Mouse (Mus musculus) CD4-positive, CD25-positive, alpha-beta regulatory T cell, adult 4 months (primary cell): ENCODE measurements around the gene Syndig1l. TPM values are rescaled to one million over a fixed set of nuclear protein-coding genes. Genes with fewer than 3 reads are reported as not detected.

Experiments used
- ATAC-seq: one replicate; pipeline ENCODE4 v1.8.0; 2017
- polyA plus RNA-seq, 2 experiments: library from polyadenylated mRNA; unstranded; fragments of 100-300 nt; shearing (Covaris generic); gene quantifications; one replicate each; pipeline ENCODE4 v1.2.1; 2017

Gene Syndig1l
- under 1 TPM in 1 of 2 experiments, not detected in 1; 0.24 TPM for polyA plus RNA-seq

DNA sequence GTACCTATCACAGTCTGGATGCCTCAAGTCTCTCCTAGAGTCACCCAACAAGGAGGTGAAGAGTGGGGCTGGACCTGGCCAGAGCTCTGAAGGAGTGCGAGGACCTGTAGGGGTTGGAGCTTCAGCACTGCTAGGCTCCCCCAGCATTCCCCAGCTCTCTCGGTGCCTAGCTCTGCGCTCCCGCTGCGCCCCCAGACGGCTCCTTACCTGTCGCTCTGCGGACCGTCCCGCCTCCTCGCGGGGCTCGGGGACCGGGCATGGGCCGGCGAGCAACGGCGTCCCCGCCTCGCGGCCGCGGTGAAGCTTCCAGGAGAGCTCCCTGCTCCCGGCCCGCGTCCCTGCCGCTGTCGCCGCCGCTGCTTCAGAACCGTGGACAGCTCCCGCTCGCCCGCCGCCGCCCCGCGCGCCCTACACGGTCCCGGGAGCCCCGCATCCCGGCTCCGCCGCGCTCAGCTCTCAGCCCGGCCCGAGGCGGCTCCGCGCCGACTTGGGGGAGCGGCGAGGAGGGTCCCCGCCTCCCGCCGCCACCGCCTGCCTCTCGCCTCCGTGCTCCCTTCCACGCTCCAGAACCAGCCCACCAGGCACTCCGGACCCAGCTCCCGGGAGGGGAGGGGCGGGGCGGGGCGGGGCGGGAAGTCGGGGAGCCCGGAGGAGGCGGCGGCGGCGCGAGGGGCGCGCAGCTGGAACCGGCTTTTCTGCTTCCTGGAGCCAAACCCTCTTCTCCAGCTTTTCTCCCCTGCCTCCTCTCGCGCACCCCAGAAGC is at the start of gene Syndig1l:
Gene Syndig1l (minus strand): TSS at position 513 of the 763 bp plus-strand sequence.
- no peak for ATAC-seq

DNA sequence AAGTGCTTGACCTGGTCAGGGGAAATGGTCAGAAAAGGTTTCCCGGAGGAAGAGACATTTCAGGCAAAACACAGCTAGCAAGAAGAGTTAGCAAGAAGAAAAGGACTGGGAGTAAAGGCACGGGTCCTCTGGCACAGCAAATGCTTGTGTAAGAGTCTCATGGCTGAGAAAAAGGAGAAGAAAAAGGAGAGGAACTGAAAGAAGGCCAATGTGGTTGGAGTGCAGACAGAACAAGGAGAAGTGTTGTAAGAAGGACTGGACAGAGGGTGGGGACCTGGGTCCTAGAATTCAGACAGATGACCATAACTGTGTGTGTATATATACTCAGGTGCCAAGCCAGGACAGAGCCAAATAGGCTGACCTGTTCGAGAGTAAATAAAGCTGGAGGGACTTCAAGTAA is 49.5 kb upstream of the Syndig1l start:
- ATAC-seq = no peak

DNA sequence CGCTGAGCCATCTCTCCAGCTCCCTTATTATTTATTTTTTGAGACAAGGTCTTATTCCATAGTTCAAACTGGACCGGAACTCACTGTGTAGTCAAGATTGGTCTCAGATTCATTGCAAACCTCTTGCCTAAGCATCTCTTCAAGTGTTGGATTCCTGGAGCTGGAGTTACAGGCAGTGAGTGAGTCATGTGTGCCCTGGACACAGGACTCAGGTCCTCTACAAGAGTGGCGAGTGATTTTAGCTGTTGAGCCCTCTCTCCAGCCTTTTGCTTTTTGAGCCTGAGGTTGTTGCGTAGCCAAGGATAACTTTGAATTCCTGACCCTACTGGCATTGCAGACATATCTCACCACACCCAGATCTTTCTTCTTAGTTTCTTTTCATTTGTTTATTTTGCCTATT is 47.1 kb upstream of the Syndig1l start:
- ATAC-seq = no peak

DNA sequence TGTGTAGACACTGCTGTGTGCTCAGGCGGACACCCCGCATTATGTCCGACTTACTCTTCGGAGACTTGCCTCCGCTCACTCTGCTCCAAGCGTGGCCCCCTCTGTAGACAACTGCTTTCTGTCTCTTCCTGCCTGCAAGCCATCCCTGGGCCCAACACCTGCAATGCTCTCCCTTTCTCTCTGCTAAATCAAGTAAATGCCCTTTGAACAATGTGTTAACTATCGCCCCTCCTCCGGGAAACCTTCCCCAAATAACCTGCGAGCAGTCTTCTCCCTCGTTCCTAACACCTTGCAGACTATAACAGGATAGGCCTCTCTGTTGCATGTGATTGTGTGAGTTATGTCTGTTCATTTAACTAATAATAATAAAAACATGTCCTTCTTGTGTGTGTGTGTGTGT is 44.9 kb upstream of the Syndig1l start:
- ATAC-seq = no peak

DNA sequence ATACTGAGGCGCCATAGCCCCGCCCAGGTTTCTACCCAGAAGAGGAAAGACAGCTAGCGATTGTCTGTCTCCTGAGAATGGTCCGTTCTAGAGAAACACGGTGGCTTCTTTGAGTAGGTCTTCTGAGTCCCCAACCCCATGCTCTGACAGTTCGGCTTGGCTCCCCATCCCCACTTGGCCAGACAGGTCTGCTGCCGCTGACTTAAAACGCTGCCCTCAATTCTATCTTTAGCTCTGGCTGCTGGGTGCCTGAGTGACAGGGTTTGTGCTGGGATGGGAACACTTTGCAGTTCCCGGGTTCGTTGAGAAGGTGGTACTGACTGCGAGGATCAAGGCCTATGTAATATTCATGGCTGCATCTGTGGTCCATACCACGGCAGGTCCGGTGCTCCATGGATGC is 34.7 kb upstream of the Syndig1l start:
- no peak for ATAC-seq

DNA sequence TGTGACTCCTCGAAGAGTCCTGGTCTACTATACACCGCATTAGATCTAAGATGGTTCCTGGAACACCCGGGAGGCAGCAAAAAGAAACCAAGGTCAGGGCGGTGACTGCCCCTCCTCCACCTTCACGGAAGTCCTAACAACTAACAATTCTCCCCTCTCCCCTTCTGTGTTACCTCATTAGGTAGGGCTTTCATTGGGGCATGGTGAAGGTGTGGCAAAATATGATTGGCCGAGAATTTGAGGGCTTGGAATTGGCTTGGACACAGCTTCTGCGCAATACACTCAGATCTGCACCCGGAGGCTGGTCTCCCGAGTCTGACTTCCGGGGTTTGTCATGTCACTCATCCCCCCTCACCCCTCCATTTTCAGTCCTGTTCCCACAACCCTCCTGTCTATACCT is 29.8 kb upstream of the Syndig1l start:
- ATAC-seq = no peak

DNA sequence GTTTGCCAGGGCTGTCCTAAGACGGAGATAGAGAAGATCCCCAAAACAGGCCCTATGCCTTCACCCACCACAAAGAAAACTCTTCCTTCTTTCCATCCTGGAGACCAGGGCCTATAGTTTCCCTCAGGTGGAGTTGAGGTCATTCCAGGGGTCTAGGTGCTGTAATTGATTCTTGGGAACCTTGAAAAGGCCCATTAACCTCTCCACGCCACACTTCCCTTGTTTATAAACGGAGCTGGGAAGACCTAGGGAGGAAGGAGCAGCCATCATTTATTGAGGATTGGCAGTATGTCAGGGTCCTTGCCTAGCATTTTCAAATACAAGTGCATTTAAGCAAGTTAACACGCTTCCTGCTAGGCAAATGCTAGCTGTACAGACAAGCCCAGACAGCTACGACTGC is 28.8 kb upstream of the Syndig1l start:
- ATAC-seq = no peak

DNA sequence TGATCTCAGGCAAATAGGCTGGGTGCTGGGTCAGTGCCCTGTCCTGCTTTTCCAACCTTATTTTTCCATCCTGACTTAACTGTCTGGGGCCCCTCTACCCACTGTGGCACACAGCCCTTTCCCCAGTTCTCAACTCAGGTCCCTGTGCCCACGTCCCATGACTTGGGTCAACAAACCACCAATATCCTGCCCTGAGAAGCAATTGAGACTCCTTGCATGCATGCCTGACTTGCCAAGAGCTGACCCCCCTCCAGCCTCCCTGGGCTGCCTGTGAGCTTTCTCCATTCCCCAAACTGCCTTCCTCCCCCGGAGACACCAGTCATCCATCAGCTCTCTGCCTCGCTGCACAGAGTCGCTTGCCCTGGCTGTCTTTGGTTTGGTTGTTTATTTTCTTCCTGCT is 28.4 kb upstream of the Syndig1l start:
- no peak for ATAC-seq

DNA sequence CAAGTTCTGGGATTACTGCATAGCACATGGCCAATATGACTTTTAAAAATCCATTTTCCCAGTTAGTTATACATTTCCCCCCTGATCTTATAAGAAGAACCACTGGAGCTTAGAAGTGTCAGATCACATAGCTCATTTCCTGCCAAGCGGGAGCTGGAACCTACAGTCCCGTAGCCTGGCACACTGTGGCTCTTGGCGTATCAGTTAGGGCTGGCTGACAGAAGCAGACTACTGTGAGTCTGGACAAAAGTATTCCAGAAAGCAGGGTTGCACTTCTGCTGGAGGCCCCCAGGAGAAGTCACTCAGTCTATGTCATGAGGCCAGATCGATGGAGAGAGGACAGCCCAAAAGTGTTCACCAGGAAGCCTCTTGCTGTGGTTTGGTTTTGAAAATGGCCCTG is 27.8 kb upstream of the Syndig1l start:
- no peak for ATAC-seq

DNA sequence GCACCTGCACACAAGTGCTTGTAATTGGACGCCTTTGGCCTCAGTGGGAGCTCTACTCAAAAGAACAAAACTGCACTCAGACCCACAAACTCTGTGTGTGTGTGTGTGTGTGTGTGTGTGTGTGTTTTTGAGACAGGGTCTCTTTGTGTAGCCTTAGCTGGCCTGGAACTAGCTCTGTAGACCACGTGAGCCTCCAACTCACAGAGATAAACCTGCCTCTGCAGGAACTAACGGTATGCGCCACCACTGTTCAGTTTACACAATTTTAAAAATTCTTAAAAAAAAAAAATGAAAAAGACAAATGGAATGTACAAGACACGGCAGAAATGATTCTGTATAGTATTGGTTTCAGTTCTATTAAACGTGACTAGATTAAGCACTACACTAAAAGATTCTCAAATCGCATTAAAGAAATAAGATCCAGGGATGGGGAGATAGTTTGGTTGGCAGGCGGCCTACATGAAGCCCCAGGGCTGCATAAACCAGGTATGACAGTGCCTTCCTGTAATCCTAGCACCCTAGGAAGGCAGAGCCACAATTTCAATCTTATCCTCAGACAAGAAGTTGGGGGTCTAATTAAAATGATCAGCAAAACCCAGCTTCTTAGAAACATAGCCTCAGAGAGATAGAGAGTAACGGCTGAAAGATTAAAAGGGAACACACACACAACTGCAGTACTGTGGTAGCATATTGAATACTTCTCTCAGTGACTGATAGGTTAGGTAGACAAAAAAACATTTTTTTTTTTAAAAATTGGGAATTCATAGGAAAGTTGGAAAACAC is 20.0 kb upstream of the Syndig1l start:
- ATAC-seq = no peak

DNA sequence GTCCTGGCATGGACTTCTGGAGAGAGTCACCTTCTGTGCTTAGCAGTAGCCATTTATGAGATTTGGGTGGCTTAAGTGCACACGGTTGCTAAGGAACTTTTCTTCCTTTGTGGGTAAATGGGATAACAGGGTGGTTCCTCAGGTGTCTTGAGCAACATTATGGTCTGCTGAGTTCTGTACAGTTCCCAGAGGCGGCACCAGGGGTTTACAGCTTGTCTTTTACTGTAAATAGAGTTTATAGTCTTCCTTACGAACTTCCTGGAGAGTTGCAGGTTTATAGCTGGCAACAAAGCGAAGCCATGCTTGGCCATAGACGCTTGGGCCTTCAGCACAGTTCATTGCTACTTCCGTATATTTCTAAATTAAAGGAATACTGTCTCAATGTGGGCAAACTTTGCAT is 15.9 kb upstream of the Syndig1l start:
- no peak for ATAC-seq

DNA sequence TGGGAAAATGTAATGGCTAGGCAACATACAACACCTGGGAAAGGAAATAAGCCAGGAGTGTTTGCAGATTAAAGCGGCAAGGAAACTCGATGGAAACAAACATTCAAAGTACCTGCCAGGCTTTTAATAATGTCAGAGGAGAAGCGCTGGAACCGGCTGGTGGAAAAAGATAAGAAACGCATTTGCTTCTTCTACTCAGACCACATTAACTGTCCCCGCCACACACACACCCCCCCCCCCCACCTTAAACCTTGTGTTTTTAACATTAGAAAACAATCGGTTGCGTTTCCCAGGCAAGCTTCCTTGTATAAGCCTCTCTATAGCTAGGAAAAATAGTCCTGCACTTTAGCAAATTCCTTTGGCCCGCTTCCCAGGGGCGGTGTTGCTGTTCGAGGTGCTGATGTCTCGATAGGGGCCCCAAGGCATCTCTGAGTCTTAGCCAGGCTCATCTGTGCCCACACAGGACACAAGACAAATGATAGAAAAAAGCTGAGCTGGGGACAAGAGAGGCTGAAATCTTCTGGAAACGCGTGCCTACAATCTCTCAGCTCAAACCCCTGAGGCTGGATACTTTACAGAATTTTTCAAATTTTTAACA is 11.3 kb upstream of the Syndig1l start:
- no peak for ATAC-seq

DNA sequence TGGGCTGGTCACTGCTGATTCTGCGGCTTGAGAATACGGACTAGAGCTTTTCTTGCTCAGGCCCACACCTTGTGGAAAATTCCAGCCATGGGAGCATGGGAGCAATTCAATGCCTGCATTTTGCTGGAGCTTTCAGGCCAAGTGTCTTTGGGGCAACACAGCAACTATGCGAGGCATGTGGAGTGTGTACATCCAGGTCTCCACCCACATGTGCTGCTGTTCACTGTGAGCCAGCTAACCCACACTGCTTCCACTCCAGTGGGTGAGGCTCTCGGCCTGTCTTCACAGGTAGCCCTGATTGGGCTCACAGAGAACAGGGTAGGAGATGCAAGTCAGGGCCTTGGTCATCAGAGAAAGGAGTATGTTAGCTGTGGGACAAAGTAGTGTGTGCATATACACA is 9.2 kb upstream of the Syndig1l start:
- no peak for ATAC-seq

DNA sequence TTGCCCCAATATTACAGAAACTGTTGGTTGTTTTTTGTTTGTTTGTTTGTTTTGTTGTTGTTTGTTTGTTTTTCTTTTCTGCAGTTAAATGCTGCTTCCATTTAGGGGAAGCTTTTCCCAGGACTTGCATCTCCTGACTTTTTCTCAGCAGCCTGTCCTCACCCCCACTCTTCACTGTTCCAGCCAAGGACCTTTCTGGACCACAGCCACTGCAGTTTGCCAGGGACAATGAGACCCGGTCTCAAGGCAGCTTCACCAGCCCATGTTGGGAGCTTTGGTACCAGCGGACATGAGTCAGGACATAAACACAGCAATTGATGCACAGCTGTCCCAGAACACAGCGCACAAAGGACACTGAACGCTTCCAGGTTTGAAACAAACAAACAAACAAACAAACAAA is 8.3 kb upstream of the Syndig1l start:
- no peak for ATAC-seq

DNA sequence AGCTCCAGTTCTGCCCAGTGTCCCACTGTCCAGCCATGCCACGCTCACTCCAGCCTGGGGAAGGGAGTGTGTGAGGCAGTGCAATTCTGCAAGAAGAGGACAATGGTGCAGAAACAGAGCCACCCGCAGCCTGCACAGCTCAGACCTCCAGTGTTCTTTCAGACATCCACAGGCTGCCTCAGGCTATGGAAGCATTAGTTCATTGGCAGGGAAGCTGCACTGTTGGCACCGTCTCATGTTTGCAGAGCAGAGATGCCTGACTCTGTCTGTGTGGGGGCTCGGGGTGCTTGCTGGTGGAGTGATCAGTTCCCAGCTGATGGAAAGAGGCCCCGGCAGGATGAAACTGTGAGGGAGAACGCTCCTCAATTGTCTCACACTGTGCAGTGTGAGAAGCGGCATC is 4.0 kb upstream of the Syndig1l start:
- ATAC-seq = no peak

DNA sequence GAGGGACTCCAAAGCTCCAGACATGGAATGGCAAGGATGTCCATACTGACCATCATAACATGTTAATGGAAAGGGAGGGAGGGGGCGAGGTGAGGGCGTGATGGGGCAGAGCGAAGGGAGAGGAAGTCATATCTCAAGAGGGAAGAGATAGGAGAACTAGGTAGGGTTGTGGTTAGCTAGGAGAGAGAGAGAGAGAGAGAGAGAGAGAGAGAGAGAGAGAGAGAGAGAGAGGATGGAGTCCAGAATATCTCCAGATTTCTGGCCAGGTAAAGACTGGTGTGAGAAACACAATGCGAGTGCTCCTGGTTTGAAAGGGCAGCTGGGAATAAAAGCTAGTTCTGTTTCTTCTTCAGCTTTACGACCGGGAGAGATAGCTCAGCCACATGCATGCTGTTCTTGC is 6.5 kb downstream of the Syndig1l start:
- no peak for ATAC-seq

DNA sequence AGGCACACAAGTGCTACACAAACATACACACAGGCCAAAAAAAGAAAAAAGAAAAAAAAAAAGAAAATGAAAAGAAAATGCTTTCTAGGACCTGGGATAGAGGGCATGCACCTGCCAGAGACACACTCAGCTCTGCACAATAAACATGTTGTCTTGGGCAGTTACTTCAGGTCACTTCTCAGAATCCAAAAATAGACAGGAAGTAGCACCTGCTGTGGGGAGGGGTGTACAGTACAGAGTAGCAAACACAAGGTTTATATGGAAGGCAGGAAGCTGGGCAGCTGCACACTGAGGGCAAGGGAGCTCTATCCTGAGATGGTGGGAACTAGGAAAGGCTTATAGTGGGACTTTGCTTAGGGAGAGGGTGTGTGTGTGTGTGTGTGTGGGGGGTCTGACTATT is 7.3 kb downstream of the Syndig1l start:
- ATAC-seq = no peak

DNA sequence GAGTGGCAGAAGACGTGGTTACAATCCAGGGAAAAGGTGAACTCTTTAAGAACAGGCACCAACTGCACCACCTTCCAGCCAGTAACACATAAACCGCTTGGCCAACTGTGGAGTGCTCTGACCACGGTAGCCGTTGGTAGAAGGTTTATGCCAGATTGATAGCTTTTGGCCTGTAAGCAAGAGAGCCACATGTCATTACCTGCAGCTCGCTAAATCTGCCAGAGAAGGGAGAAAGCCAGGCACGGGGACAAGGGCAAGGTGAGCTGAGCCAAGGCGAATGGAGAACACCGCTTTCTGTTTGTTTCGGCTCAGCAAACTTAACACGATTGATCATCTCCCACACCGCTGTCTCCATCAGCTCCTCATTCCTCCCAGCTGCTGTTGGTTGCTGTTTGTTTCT is 9.6 kb downstream of the Syndig1l start:
- no peak for ATAC-seq

DNA sequence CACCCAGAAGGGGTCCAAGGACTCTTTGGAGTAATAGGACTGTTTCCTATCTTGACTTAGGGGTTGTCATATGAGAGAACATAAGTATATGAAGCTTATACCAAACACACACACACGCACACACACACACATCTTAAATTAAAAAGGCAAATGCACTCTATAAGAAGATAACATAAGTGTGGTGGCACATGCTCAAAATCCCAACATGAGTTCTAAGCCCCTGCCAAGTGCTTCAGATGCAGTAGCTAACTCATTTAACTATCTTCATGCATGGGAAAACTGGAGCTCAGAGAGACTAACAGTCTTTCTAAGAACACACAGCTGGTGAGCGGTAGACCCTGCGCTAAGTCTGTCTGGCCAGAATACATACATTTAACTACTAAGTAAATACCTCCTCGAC is 11.1 kb downstream of the Syndig1l start:
- ATAC-seq = no peak

DNA sequence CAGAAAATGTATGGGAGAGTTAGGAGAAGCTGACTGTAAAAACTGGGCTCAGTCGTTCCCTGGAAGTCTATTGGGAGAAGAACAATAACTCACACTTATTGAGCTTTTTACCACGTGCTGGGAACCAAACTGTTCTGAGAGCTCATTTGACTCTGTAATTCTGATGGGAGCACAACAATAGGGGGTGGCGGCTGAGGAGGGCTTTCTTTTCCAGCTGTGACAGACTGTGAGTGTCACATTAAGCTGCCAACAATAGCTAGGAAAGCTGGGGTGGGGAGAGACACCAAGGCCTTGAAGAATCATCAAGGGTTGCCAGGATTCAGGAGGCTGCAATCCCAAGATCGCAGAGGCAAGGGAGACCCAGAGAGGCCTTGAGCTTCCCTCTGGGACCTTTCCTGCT is 12.5 kb downstream of the Syndig1l start:
- ATAC-seq = no peak

DNA sequence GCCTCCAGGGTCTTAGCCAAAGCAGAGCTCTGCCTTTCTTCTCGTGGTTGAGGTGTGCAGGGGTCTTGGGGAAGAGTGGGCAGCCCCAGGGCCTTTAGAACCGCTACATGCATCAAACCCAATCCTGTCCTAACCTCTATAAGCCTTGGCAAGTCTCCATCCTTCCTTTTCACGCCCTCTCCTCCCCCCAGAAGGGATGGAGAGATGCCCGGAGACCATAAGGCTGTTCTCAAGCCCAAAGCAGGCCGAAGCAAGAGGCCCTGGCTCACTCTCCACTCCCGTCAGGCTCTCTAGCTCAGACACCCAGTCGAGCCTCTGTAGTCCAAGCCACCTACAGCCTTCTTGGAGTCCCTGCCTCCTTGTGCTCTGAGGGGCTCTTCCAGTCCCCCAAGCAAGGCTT is 14.1 kb downstream of the Syndig1l start:
- no peak for ATAC-seq

DNA sequence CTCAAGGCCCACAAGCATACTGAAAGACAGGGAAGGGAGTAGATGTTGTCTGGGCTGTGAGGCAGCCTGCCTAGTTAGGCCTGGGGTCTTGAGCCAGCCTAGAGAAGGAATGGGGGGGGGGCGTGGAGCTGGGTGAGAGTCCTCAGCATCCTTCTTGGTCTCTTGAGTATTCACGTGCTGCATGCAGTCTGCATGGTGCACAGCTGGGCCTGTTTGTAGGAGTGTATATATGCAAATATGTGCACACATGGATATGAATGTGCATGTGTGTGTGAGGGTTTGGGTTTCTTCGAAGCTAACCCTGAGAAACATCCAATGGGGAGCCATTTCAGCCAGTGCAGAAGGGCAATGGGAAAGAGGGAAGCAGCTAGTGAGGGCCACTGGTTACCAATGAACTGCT is 22.6 kb downstream of the Syndig1l start:
- no peak for ATAC-seq

DNA sequence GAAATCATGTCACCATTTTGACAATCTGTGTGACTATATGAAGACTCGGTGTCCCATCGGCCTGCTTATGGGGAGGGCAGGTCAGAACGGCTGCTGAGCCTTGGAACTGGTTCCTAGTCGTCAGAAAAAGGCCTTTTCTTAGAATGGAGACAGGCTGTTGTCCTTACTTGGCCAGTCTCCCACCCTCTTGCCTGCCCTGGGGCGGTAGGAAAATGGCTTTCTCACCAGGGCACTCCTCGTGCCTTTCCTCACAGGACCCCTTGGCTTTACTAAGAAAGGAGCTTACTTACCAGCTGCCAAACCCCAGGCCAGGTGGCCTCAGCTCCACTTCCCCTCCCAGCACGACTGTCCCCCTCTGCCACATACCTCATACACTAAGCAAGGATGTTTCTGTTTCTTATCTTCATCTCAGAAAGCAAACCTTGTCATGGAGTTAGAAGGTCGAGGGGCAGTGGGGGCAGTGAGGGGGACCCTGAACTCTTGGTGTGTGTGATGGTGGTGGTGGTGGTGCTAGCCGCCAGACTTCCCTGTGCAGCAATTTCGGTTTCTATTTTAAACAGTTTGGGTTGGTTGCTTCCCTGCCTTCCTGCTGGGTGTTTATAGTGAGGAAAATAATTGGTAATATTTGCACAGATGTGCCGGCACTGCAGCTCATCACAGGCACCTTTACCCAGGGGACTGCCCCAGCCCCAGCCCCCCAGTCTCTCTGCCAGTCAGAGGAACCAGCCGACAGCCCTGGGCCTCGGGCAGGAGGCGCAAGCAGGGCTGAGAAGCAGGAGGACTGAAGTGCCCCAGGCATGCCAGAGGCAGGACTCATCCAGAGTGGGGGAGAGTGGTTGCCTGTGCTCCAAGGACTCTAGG is 23.7 kb downstream of the Syndig1l start:
- peak; percentile 62 for ATAC-seq
